Mouse (Mus musculus): ENCODE results near the gene Tapbp. TPM values are rescaled to one million over a fixed set of nuclear protein-coding genes. Genes with fewer than 3 reads are reported as not detected.
A peak's percentile ranks its signal among the peaks of the same experiment; 100 is the strongest.

Tapbp gene
- polyA plus RNA-seq, 1 experiment, result 367 TPM

DNA sequence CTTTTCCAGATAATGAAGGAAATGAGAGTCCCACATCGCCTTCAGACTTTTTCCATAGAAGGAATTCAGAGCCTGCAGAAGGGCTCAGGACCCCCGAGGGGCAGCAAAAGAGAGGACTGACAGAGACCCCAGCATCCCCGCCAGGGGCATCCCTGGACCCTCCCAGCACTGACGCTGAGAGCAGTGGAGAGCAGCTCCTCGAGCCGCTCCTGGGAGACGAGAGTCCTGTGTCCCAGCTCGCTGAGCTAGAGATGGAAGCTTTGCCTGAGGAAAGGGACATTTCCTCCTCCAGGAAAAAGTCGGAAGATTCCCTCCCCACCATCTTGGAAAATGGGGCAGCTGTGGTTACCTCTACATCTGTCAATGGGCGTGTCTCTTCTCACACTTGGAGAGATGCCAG lies 2.4 kb upstream of the Tapbp start:
- Histone ChIP-seq H3K4me1 (ENCODE audit: control insufficient read depth, insufficient read depth, insufficient read length, low read length) (peaks cover 17% of the 10 kb centered on the region), H3K27me3 (ENCODE audit: control insufficient read depth, insufficient read depth, low read length) (no peaks in the 10 kb centered on the region), H3K36me3 (ENCODE audit: control insufficient read depth, insufficient read depth, low read length) (peaks cover 40% of the 10 kb centered on the region), H3K27ac (ENCODE audit: insufficient read depth, low read depth, low read length) (no peak overlapping the region), H3K4me3 (ENCODE audit: low read depth, low read length) (no peak overlapping the region)
- 88% methylated on average over 10 of the region's 10 CpGs for WGBS
- TF ChIP-seq CTCF (IDR thresholded peaks at IDR 0.05; ENCODE audit: extremely low read depth, insufficient read length, insufficient replicate concordance, low read depth, low read length), result no peak
- TF ChIP-seq POLR2A (IDR thresholded peaks at IDR 0.05; ENCODE audit: low read depth, low read length), result no peak

- 96% methylated on average over 8 of the region's 8 CpGs for WGBS
- Histone ChIP-seq H3K27ac (ENCODE audit: insufficient read depth, low read depth, low read length) (no peak overlapping the region), H3K27me3 (ENCODE audit: control insufficient read depth, insufficient read depth, low read length) (no peaks in the 10 kb centered on the region), H3K4me1 (ENCODE audit: control insufficient read depth, insufficient read depth, insufficient read length, low read length) (peaks cover 23% of the 10 kb centered on the region), H3K36me3 (ENCODE audit: control insufficient read depth, insufficient read depth, low read length) (peaks cover 40% of the 10 kb centered on the region), H3K4me3 (ENCODE audit: low read depth, low read length) (no peak overlapping the region)
- TF ChIP-seq CTCF (IDR thresholded peaks at IDR 0.05; ENCODE audit: extremely low read depth, insufficient read length, insufficient replicate concordance, low read depth, low read length), result no peak
- TF ChIP-seq POLR2A (IDR thresholded peaks at IDR 0.05; ENCODE audit: low read depth, low read length), result no peak
Measured at GRCm38 (mm10) chr17:33913905-33914304, 1.8 kb upstream of the Tapbp start.

- Histone ChIP-seq H3K36me3 (ENCODE audit: control insufficient read depth, insufficient read depth, low read length) (peaks cover 40% of the 10 kb centered on the region), H3K27ac (ENCODE audit: insufficient read depth, low read depth, low read length) (no peak overlapping the region), H3K4me3 (ENCODE audit: low read depth, low read length) (no peak overlapping the region), H3K27me3 (ENCODE audit: control insufficient read depth, insufficient read depth, low read length) (no peaks in the 10 kb centered on the region), H3K4me1 (ENCODE audit: control insufficient read depth, insufficient read depth, insufficient read length, low read length) (peaks cover 24% of the 10 kb centered on the region)
- 71% methylated on average over 13 of the region's 13 CpGs for WGBS
- peak; percentile 1; the same call in 1 of the 2 replicates for TF ChIP-seq CTCF (IDR thresholded peaks at IDR 0.05; ENCODE audit: extremely low read depth, insufficient read length, insufficient replicate concordance, low read depth, low read length)
- TF ChIP-seq POLR2A (IDR thresholded peaks at IDR 0.05; ENCODE audit: low read depth, low read length), result no peak
Measured at GRCm38 (mm10) chr17:33914969-33915391, 719 bp upstream of the Tapbp start.

GRCm38 (mm10) chr17:33916294-33916693 lies 595 bp downstream of the Tapbp start:
- WGBS, result 2% methylated on average over 20 of the region's 20 CpGs

GRCm38 (mm10) chr17:33916847-33917655 lies 1.4 kb downstream of the Tapbp start:
- peaks cover 24% of the 10 kb centered on the region for H3K4me1 ChIP-seq (ENCODE audit: control insufficient read depth, insufficient read depth, insufficient read length, low read length)
- H3K27ac ChIP-seq (ENCODE audit: insufficient read depth, low read depth, low read length), result no peak overlapping the region
- H3K4me3 ChIP-seq (ENCODE audit: low read depth, low read length), result peak overlapping the region; percentile 42
- 82% methylated on average over 31 of the region's 31 CpGs for WGBS
- TF ChIP-seq POLR2A (IDR thresholded peaks at IDR 0.05; ENCODE audit: low read depth, low read length) (no peak), CTCF (IDR thresholded peaks at IDR 0.05; ENCODE audit: extremely low read depth, insufficient read length, insufficient replicate concordance, low read depth, low read length) (no peak)
- no peaks in the 10 kb centered on the region for H3K27me3 ChIP-seq (ENCODE audit: control insufficient read depth, insufficient read depth, low read length)
- H3K36me3 ChIP-seq (ENCODE audit: control insufficient read depth, insufficient read depth, low read length), result peaks cover 39% of the 10 kb centered on the region

More at GRCm38 (mm10) chr17:33916294-33916693, 595 bp downstream of the Tapbp start:
- no peaks in the 10 kb centered on the region for H3K27me3 ChIP-seq (ENCODE audit: control insufficient read depth, insufficient read depth, low read length)
- H3K4me1 ChIP-seq (ENCODE audit: control insufficient read depth, insufficient read depth, insufficient read length, low read length), result peaks cover 24% of the 10 kb centered on the region
- H3K4me3 ChIP-seq (ENCODE audit: low read depth, low read length), result peak overlapping the region; percentile 60
- peaks cover 41% of the 10 kb centered on the region for H3K36me3 ChIP-seq (ENCODE audit: control insufficient read depth, insufficient read depth, low read length)
- no peak overlapping the region for H3K27ac ChIP-seq (ENCODE audit: insufficient read depth, low read depth, low read length)
- TF ChIP-seq CTCF (IDR thresholded peaks at IDR 0.05; ENCODE audit: extremely low read depth, insufficient read length, insufficient replicate concordance, low read depth, low read length), result no peak

DNA sequence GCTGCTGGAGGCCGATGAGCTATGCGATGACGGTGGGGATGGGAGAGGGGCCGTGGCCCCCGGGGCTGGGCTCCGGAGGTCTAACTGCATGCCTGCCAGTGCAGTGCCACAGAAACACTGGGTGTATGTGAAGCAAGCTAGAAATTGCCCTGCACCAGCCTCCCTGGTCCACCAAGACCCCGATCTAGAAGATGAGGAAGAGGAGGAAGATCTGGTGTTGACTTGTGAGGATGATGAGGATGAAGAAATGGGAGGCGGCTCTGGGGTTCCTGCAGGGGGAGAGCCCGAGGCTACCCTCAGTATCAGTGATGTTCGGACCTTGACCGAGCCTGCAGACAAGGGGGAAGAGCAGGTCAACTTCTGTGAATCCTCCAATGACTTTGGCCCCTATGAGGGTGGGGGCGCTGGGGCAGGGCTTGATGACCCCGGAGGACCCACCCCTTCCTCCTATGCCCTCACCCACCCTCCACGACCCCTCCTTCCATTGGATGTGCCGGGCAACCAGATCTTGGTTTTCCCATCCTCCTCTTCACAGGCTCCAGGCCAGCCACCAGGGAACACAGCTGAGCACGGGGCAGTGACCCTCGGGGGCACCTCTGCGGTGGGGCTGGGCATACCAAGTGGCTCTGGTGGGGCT lies 2.1 kb downstream of the Tapbp start:
- 85% methylated on average over 18 of the region's 18 CpGs for WGBS
- Histone ChIP-seq H3K27ac (ENCODE audit: insufficient read depth, low read depth, low read length) (no peak overlapping the region), H3K36me3 (ENCODE audit: control insufficient read depth, insufficient read depth, low read length) (peaks cover 36% of the 10 kb centered on the region), H3K4me1 (ENCODE audit: control insufficient read depth, insufficient read depth, insufficient read length, low read length) (peaks cover 26% of the 10 kb centered on the region), H3K4me3 (ENCODE audit: low read depth, low read length) (no peak overlapping the region), H3K27me3 (ENCODE audit: control insufficient read depth, insufficient read depth, low read length) (no peaks in the 10 kb centered on the region)
- no peak for TF ChIP-seq POLR2A (IDR thresholded peaks at IDR 0.05; ENCODE audit: low read depth, low read length)
- TF ChIP-seq CTCF (IDR thresholded peaks at IDR 0.05; ENCODE audit: extremely low read depth, insufficient read length, insufficient replicate concordance, low read depth, low read length), result no peak
